Comparison of ENCODE assay signal across 23 mouse cellular contexts in genomic region chr11:100918007-100918406, GRCm38 (mm10).
"Had no signal": no experiment of that assay in that cellular context is flagged by ENCODE, and none has a peak within 500 bp of the region (broad histone marks: within the 10 kb centered on the region; RNA-seq: fewer than 3 reads in every experiment).

No protein-coding gene starts in this region.

- H3K9me3 ChIP-seq: hindbrain, embryonic 10.5 days; hindbrain, embryonic 12.5 days; intestine, embryonic 15.5 days; limb, embryonic 10.5 days had no signal

- H3K4me3 ChIP-seq: gastrocnemius, adult 2 months; heart, embryonic 10.5 days; heart, embryonic 12.5 days; hindbrain, embryonic 10.5 days; hindbrain, embryonic 12.5 days; intestine, embryonic 15.5 days; layer of hippocampus, adult 2 months; left cerebral cortex, adult 2 months; limb, embryonic 10.5 days; limb, embryonic 12.5 days had no signal

- H3K4me2 ChIP-seq: heart, embryonic 12.5 days; hindbrain, embryonic 12.5 days; hindbrain, embryonic 14.5 days; intestine, embryonic 15.5 days; limb, embryonic 12.5 days had no signal

- DNase-seq: gastrocnemius, adult 2 months; gastrocnemius, postnatal 10 days; gastrocnemius, postnatal 25 days; heart, adult 18-20 months; heart, postnatal 10 days; heart, postnatal 4 days; kidney, adult 18-20 months; kidney, adult 8-10 months; kidney, postnatal 10 days; kidney, postnatal 4 days had no signal

- ATAC-seq: hindbrain, embryonic 16.5 days; inflammation-experienced regulatory T-cells, adult 6 months; intestine, embryonic 15.5 days; intestine, postnatal 0 days had no signal

- H3K4me1 ChIP-seq: hindbrain, embryonic 10.5 days; hindbrain, embryonic 12.5 days; intestine, embryonic 15.5 days; limb, embryonic 10.5 days; limb, embryonic 12.5 days had no signal

- H3K27me3 ChIP-seq: heart, embryonic 12.5 days; hindbrain, embryonic 12.5 days; intestine, embryonic 15.5 days; limb, embryonic 12.5 days had no signal

- H3K27ac ChIP-seq: gastrocnemius, adult 2 months; heart, embryonic 10.5 days; hindbrain, embryonic 10.5 days; hindbrain, embryonic 12.5 days; hindbrain, embryonic 14.5 days; intestine, embryonic 15.5 days; layer of hippocampus, adult 2 months; left cerebral cortex, adult 2 months; limb, embryonic 10.5 days; limb, embryonic 12.5 days had no signal

- H3K36me3 ChIP-seq: hindbrain, embryonic 10.5 days; hindbrain, embryonic 12.5 days; intestine, embryonic 15.5 days had no signal

- H3K9ac ChIP-seq: heart, embryonic 12.5 days; hindbrain, embryonic 12.5 days; hindbrain, embryonic 14.5 days; intestine, embryonic 15.5 days; limb, embryonic 12.5 days had no signal
